Mouse (Mus musculus) olfactory bulb, adult 2 months (tissue): ENCODE measurements around the gene Lrrc29. TPM values are rescaled to one million over a fixed set of nuclear protein-coding genes. Genes with fewer than 3 reads are reported as not detected.
"Not testable (repeated sequence)": the region's sequence is repeated elsewhere in the genome, so short reads cannot be mapped to it uniquely, and the experiment has no call there.

Source experiments
- H3K27ac ChIP-seq: fragments of 200-500 bp; 2 replicates; pipeline ENCODE4 v1.5.1; 2012; ENCODE audit warnings: low read depth, low read length; ENCODE audit not compliant: insufficient read depth
- H3K4me1 ChIP-seq: fragments of 200-500 bp; 2 replicates; pipeline ENCODE4 v1.6.1; 2012; ENCODE audit warnings: low read length; ENCODE audit not compliant: control insufficient read depth, insufficient read depth
- H3K4me3 ChIP-seq: fragments of 200-500 bp; 2 replicates; pipeline ENCODE4 v1.5.1; 2012; ENCODE audit warnings: mild to moderate bottlenecking, low read depth, low read length, moderate library complexity; ENCODE audit not compliant: insufficient read depth
- CTCF ChIP-seq: fragments of 200-500 bp; IDR thresholded peaks from 2 replicates; pipeline ENCODE4 v1.5.1; 2012; ENCODE audit warnings: low read depth, mild to moderate bottlenecking, low read length, moderate library complexity; ENCODE audit not compliant: insufficient read depth
- POLR2A ChIP-seq: fragments of 200-500 bp; IDR thresholded peaks from 2 replicates; pipeline ENCODE4 v1.6.1; 2012; ENCODE audit warnings: mild to moderate bottlenecking, low read depth, low read length, moderate library complexity; ENCODE audit not compliant: insufficient read depth
- WGBS: fragments of 180-500 bp; shearing (Covaris S2); methylation state at CpG from one replicate; pipeline ENCODE4 v1.1.7; 2018; 5-methylcytosine and 5-hydroxymethylcytosine counted together
- polyA plus RNA-seq: library from polyadenylated mRNA; stranded (reverse); fragments of >200 nt; gene quantifications from 2 replicates; pipeline ENCODE4 v1.2.4, GENCODE M21; 2012; ENCODE audit warnings: low replicate concordance; ENCODE audit not compliant: missing spikeins, insufficient read depth, insufficient read length

Gene Lrrc29
- polyA plus RNA-seq, 1 experiment: not detected

DNA sequence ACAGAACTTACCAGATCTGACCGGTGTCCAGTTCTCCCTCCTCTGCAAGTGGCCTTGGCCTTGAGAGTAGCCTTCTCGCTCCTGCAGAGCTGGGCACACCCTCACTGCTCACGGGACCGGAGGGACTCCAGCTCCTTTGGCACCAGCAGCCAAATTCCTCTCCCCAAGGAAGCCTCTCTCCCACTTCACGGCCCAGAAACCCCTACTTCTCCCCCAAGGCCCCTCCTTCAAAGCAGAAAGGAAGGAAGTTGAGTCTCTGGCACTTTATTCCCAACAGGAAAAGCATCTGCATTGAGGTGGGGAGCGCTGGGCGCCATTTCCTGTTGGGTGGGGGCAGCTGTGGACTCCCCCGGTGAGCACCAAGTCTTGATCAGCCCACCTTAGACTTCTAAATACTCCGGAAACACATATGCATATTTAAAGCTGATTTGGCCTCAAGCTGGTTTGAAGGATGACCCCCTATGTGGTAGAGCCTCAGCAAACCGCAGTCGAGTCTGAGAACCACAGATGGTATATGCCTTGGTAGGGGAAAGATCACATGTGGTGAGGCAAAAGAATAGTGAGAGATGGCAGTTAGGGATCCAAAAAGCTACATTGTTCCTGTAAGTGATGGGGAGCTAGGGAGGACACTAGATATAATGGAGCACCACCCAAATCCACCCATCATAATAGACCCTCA, 30.0 kb downstream of the Lrrc29 start, which contains the start of gene Exoc3l:
Gene Exoc3l (minus strand): TSS at position 207 of the 679 bp plus-strand sequence.
- Histone ChIP-seq H3K4me3 (no peak within 1 kb of the TSS), H3K4me1 (peaks cover 9% of the 10 kb centered on the region), H3K27ac (no peak within 1 kb of the TSS)
- WGBS: 75% methylated on average over 11 of the region's 11 CpGs
- no peak for TF ChIP-seq CTCF
- TF ChIP-seq POLR2A: no peak

DNA sequence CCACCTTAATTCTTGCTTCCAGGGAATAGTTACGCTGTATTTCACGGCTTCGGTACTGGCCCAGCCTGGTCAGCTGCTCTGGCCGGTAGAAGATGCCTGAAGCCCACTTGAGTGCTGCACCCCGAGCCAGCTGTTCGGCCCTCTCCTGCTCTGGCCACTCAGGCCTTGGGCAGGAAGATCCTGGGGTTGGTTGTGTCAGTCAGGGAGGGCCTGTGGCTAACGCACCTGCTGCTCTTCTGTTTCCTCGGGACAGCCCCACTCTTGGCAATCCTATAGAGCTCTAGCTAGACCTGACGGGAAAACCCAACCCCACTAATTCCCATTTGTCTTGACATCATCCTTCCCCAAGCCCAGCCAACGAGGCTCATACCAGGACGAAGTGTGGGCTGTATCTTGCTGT, 30.8 kb downstream of the Lrrc29 start:
- 75% methylated on average over 11 of the region's 11 CpGs for WGBS
- no peak overlapping the region for H3K27ac ChIP-seq
- TF ChIP-seq CTCF (no peak), POLR2A (no peak)

DNA sequence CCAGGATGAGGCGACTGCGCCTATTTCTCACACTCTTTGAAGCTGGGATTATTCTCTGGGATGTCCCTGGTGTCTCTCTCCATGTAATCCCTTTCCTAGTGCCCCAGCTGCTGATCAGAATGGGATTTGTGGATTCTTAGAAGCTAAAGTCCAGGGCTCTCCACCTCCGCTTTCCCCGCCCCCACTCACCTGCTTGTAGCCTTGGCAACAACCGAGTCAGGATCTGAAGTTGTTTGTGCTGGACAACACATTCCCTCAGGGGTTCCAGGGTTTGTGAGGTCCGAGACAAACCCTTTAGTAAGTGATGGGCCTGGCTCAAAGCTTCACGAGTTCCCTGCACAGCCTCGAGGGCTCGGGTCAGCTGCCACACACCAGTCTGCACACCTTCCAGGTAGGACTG, 31.3 kb downstream of the Lrrc29 start:
- no peak overlapping the region for H3K4me3 ChIP-seq
- no peak overlapping the region for H3K27ac ChIP-seq
- no peak for TF ChIP-seq POLR2A
- no peak for TF ChIP-seq CTCF
- 75% methylated on average over 9 of the region's 9 CpGs for WGBS
- H3K4me1 ChIP-seq: peaks cover 20% of the 10 kb centered on the region

More for the DNA sequence above, 30.8 kb downstream of the Lrrc29 start:
- H3K4me3 ChIP-seq: no peak overlapping the region
- H3K4me1 ChIP-seq: peaks cover 15% of the 10 kb centered on the region

DNA sequence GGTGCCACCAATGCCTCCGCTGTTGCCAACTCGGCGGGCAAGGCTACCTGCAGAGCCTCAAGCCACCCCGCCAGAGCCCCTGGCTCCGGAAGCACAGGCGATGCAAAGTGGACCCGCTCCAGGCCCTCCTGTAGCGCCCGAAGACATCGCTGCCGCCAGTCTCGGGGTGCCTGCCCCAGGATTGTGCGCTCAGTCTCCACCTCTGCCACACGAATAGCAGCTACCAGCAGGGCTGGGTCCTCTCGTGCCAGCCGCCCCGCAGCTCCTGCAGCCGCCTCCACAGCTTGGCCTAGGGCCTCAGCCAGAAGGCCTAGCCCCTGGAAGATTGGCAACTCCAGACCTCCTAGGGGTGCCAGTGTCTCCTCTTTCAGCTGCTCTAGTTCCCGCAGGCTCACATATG, 32.7 kb downstream of the Lrrc29 start:
- 72% methylated on average over 19 of the region's 19 CpGs for WGBS
- Histone ChIP-seq H3K4me1 (peaks cover 22% of the 10 kb centered on the region), H3K4me3 (no peak overlapping the region), H3K27ac (no peak overlapping the region)
- no peak for TF ChIP-seq POLR2A
- TF ChIP-seq CTCF: no peak

DNA sequence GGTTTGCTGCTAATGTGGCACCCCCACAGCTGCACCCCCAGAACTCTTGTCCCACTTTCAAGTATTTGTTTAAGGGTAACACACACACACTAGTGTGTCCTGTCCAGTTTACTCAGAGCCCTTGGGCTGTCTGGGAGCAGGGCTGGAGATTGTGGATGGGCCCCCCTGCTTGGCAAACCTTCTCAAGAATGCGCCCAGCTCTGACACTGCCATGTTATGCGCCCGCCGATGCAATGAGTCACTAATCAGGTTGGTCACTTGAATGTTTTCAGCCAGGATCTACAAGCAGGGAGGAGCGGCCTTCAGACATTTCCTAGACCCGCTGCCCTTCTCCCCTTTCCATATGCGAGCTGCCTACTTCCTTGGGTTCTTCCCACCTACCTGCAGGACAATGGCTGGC, 33.6 kb downstream of the Lrrc29 start:
- no peak overlapping the region for H3K27ac ChIP-seq
- no peak overlapping the region for H3K4me3 ChIP-seq
- 87% methylated on average over 7 of the region's 7 CpGs for WGBS
- TF ChIP-seq CTCF: no peak
- no peak for TF ChIP-seq POLR2A
- H3K4me1 ChIP-seq: peaks cover 19% of the 10 kb centered on the region

DNA sequence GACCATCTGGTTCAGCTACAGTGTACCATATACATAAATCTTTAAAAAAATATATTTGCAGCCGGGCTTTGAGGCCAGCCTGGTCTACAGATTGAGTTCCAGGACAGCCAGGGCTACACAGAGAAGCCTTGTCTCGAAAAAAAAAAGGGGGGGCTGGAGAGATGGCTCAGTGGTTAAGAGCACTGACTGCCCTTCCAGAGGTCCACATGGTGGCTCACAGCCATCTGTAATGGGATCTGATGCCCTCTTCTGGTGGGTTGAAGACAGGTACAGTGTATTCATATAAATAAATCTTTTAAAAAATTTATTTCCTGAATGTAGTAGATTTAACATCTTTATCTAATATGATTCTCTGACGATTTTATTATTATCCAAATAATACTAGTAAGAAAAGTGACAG, 34.3 kb downstream of the Lrrc29 start:
- 67% methylated on average over 3 of the region's 3 CpGs for WGBS
- H3K4me3 ChIP-seq, H3K27ac ChIP-seq: not testable (repeated sequence)
- H3K4me1 ChIP-seq: peaks cover 19% of the 10 kb centered on the region

GRCm38 (mm10) chr8:105291364-105291763, 34.7 kb downstream of the Lrrc29 start:
- not testable (repeated sequence) for H3K4me3 ChIP-seq, H3K27ac ChIP-seq
- WGBS: 90% methylated on average over 8 of the region's 8 CpGs
- H3K4me1 ChIP-seq: peaks cover 22% of the 10 kb centered on the region

DNA sequence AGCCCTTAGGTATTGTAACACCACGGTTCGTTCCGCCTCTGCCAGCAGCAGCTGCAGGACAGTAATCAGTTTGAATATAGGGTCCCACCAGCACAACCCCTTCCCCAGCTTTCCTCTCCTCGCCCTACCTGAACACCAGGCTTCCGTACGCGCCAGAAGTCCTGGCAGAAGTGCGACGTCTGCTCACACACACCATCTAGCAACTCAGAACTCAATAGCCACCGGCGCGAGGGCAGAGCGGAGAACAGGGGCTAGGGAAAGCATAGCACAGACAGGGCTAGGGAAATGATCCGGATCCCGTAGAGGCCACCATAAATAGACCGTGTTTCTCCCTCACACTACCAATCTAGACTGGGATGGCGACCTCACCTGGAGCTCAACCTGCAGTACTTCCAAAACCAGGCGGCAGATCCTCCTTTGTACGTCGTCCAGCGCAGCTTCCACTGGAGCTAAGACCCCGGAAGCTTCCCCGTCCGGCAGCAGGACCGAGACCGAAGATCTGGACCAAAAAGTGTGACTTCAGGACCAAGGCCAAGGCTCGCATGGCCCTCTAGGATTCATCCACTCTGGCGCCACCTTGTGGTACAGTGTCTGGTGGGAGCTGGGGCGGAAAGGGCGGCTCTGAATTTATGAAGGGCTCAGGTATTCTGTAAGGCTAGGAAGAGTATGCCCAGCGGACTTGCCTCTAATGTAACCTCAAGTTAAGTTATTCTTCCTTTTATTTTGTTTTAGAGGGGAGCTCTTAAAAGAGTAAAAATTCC, 35.3 kb downstream of the Lrrc29 start:
- Histone ChIP-seq H3K27ac (no peak overlapping the region), H3K4me3 (peak overlapping the region; percentile 73; the same call in 1 of the 2 replicates), H3K4me1 (peaks cover 22% of the 10 kb centered on the region)
- TF ChIP-seq CTCF (peak; percentile 69), POLR2A (no peak)
- 12% methylated on average over 31 of the region's 31 CpGs for WGBS

DNA sequence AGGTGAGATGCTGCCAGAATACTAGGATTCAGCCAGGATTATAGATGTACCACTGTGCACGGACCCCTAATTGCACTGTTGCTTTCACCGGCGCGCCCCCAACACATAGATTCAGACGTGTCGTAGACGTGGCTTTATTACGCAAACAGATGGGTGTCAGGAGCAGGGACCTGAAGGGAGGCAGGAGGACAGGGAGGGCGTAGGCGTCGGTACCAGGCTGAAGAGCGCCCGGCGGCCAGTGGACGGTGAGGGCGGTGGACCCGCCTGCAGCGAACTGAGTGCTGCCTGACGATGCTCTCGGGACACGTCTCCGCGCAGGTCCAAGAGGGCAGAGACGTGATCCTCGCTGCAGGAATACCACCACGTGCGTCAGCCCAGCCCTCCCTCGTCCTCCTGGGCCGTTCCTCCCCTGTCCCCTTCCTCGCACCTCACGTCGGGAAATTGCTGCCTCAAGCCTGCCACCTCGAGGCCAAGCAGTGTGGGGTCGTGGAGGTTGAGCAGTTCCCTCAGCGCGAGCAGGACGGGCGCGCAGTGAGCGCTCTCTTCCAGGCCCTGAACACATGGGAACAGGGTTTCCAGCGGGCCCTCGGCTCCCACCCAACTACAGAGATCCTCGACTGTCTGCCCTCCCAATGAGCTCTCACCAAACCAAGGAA, 36.1 kb downstream of the Lrrc29 start, which contains the start of gene 4931428F04Rik:
Gene 4931428F04Rik (minus strand): TSS at position 60 of the 656 bp plus-strand sequence.
- TF ChIP-seq CTCF (no peak), POLR2A (no peak)
- Histone ChIP-seq H3K27ac (peak within 1 kb of the TSS; percentile 78), H3K4me1 (peaks cover 22% of the 10 kb centered on the region), H3K4me3 (peak within 1 kb of the TSS; percentile 73)
- 3% methylated on average over 43 of the region's 43 CpGs for WGBS
